Mouse (Mus musculus) embryonic fibroblast, embryonic 13.5 days (primary cell): ENCODE data around the gene Fam180a.

Experiments
- CTCF ChIP-seq: IDR thresholded peaks from 2 replicates; pipeline ENCODE4 v1.5.1; 2011; ENCODE audit warnings: mild to moderate bottlenecking, control low read depth, low read length, moderate library complexity, borderline replicate concordance; ENCODE audit not compliant: insufficient read depth
- POLR2A ChIP-seq: IDR thresholded peaks from 2 replicates; pipeline ENCODE4 v1.6.1; 2011; ENCODE audit warnings: low read depth, mild to moderate bottlenecking, control low read depth, low read length, moderate library complexity

- TF ChIP-seq CTCF (no peak), POLR2A (no peak)
Measured at GRCm38 (mm10) chr6:35302581-35302980, 23.4 kb downstream of the Fam180a start.
